Mouse (Mus musculus) frontal cortex, adult 2 months (tissue): ENCODE results near the gene Ankrd54. TPM values are rescaled to one million over a fixed set of nuclear protein-coding genes. Genes with fewer than 3 reads are reported as not detected.
A peak's percentile ranks its signal among the peaks of the same experiment; 100 is the strongest.
"Not testable (repeated sequence)": the region's sequence is repeated elsewhere in the genome, so short reads cannot be mapped to it uniquely, and the experiment has no call there.

ENCODE experiments used
- DNase-seq, 2 experiments: peaks; one replicate each; pipeline ENCODE4 v3.0.0; 2022; ENCODE audit warnings: low spot score in 1 of 2; ENCODE audit errors: extremely low spot score in 1 of 2
- polyA plus RNA-seq: library from polyadenylated mRNA; depleted of rRNA; stranded (reverse); fragments of >200 nt; gene quantifications from 2 replicates; pipeline ENCODE4 v1.2.3, GENCODE M21; 2012

Ankrd54 gene
- polyA plus RNA-seq, 1 experiment, result 31.0 TPM

DNA sequence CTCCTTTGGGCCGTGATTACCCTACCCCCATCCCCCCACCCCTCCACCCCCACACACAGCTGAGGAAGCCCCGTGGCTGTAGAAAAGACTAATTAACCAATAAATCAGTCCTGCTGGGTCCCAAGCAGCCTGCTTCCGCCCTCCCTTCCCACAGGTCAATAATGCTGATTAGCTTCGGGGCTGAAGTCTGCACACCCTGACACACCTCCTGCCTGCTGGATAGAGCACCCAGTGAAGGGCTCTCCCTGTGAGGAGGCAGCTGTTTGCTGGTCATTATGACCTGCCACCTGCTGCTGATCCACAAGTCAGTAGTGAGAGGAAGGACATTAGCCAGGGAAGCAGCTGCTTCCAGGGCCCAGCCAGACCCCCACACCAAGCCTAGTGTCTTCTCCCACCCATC, 17.9 kb downstream of the Ankrd54 start:
- DNase-seq, result no peak

- peak in 1 of 2 experiments; percentile 65 for DNase-seq
These were observed 19.8 kb downstream of the Ankrd54 start for GRCm38 (mm10) chr15:79042721-79043491.

GRCm38 (mm10) chr15:79041585-79041984, 21.1 kb downstream of the Ankrd54 start, which contains the start of gene Galr3:
Gene Galr3, plus strand, starts transcription at chr15:79041885.
- DNase-seq, result no peak

- no peak for DNase-seq
These were observed 21.9 kb downstream of the Ankrd54 start for GRCm38 (mm10) chr15:79040501-79041416.

DNA sequence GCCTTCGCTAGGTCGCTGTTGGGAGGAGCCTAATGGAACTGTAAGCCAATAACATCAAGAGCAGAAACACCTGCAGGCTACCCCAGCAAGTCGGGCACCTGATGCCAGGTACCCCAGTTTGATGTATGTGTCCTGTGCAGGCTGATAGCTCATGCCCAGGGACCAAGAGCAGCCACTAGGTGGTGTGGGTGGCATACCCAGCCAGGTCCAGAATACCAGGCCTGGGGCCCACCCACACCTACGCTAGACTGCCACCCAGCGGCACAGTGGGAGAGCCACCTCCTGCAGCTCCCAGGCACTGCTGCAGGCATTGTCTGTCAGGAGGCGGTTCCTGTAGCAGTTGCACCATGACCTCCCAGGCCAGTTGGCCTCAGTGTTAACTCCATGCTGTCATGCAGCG, 23.8 kb downstream of the Ankrd54 start:
- peak in 1 of 2 experiments; percentile 68 for DNase-seq

GRCm38 (mm10) chr15:79038331-79038730, 24.4 kb downstream of the Ankrd54 start:
- DNase-seq, result no peak

DNA sequence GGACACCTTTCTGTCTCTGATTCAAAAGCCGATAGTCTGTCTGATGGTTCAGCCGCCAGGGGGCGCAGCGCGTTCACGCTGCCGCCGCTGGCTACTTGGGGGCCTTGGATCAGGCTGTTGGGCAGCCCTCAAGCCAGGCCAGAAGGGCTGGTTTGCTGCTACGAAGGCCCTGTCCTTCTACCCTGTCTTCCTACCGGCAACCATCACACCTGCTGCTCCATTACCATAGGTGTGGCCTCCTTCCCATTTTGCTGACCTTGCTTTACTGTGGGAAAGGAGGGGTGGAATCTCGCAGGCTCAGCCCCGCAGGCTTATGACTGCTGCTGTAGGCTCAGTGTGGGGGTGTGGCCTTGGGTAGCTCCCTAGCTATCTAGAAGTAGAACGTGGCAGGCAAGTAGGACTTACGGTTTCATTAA, 24.8 kb downstream of the Ankrd54 start:
- DNase-seq, result peak in 1 of 2 experiments; percentile 83

GRCm38 (mm10) chr15:79031908-79032307, 30.8 kb downstream of the Ankrd54 start:
- DNase-seq, result not testable (repeated sequence)

DNA sequence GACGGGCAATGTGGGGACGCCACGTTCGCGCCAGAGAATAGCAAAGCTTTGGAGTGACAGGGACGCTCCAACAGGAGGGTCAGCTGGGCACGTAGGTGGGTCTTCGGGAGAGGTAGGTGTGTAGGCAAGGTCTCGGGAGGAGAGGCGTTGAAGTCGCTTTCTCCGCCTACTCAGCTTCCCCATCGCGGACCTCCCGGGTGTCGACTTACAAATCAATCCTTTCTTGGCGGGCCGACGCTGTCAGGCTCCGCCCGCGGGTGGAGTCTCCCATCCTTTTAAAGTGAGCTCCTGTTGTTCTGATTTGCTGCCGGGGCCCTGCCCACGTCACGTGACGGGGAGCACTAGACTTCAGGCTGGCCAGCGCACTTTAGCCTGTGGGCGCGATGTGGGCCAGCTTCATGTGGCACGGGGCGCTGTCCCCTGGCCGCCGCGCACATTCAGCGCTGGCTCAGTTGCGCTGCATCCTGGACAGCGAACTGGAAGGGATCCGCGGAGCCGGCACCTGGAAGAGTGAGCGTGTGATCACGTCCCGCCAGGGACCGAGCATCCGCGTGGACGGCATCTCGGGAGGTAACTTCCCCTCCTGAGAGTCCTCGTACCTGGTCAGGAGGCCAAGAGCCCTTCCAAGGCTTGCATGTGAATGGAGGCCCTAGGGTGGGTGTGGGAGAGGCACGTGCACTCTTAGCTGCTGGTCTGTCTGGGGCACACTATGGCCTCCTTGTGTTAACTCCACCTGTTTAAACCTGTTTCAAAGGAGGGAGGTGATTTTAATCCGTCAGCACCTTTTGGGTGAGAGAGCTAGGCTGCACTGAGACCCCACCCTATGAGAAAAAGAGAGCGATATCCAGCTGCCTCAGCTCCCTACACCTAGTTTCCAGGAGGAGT, 31.9 kb downstream of the Ankrd54 start:
- peak; percentile 72 to 89 for DNase-seq

GRCm38 (mm10) chr15:79029519-79030241, 33.0 kb downstream of the Ankrd54 start:
- no peak for DNase-seq

- no peak for DNase-seq
These were observed 33.7 kb downstream of the Ankrd54 start for GRCm38 (mm10) chr15:79028823-79029484.

DNA sequence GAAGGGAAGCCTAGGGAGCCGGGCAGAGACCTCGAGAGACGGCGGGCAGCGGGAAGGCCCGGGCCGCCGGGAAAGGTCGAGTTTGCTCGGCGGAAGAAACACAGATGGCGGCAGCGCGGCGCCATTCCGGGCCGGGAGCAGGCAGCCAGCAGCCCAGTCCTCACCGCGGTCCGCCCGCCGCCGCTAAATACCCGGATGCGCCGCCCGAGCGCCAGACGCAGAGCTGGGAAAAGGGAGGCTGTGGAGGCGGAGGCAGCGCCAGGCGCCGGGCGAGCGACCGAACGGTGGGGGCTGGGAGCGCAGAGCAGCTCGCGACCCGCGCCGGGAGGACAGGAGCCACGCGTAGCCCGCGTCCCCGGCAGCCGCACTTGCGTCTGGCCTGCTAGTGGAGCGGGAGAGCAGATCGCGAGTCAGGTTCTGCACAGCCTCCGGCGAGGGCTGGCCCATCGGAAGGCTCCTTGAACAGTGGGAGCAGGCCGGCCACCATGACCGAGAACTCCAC, 34.4 kb downstream of the Ankrd54 start, which contains the start of gene H1f0:
Gene H1f0 (plus strand): TSS at position 214 of the 502 bp plus-strand sequence.
- DNase-seq, result peak; percentile 79 to 95

DNA sequence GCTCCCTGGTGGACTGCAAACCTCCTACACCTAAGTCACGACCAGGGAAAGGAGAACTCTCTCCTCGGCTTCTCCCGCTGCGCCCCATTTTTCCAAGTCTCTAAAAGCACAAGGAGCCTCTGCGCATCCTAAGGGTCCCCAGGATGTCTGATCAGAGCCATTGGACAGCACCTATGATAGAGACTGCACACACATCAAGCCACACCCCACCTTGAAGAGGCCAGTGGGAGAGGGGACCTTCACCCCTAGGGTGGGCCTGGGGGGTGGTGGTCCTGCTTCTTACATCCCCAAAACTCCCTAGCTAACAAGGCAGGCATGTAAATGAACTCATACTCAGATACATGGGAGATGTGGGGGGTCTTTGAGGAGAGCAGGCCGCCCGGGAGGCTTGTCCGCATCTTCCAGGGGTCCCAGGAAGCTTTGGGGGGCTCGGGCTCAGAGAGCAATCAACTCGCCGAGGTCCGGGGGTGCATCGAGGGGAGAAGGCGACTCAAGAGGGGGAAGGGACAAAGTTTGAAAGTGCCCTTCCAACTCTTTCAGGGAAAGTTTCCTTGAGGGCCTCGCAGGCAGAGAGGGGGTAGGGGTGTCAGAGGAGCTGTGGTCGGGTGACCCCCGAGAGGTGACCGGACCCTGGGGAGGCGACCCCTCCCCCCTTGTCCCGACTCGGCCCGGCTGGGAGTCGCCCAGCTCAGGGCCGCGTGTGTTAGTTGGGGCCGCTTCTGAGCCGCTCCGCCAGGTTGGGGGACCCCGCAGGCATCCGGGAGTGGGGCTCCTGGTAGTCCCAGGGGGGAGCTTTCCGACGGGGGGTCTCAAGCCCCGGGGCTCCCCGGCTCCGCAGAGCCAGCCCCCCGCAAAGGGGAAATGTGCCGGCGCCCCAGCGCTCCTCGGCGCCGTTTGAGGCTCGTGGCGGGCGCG, 35.1 kb downstream of the Ankrd54 start:
- DNase-seq, result no peak

DNA sequence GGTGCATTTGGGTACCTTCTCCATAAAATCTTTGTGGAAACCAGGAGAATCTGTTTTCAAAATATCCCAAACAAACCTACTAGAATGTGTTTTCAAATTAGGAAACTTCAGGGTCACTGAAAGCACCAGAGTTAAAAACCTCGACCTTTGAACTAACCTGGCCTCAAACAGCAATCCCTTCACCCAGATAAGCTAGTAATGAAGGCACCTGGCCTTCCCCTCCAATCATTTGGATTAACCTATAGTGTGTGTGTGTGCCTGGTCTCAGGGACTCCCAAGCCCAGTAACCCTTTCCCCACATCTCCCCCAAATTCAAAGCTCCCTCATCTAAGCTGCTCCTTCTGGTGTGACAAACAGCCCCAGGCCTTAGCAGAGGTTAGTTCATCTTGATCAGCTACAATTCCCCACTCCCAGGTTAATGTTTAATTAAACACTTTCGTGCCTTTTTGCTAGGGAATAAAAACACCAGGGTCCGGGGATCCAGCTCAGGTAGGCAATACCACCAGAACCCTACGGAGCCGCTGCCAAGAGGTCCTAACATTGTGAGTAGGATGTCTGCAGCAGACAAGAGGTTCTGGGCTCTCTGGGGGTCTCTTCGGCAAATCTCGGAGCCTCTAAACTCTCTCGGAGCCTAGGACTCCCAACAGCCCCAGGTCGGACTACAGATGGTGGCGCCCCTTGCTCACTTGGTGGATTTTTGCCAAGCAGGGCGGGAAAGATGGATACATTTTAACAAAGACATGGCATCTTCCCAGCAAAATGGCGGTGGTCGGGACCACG, 36.0 kb downstream of the Ankrd54 start:
- no peak for DNase-seq

DNA sequence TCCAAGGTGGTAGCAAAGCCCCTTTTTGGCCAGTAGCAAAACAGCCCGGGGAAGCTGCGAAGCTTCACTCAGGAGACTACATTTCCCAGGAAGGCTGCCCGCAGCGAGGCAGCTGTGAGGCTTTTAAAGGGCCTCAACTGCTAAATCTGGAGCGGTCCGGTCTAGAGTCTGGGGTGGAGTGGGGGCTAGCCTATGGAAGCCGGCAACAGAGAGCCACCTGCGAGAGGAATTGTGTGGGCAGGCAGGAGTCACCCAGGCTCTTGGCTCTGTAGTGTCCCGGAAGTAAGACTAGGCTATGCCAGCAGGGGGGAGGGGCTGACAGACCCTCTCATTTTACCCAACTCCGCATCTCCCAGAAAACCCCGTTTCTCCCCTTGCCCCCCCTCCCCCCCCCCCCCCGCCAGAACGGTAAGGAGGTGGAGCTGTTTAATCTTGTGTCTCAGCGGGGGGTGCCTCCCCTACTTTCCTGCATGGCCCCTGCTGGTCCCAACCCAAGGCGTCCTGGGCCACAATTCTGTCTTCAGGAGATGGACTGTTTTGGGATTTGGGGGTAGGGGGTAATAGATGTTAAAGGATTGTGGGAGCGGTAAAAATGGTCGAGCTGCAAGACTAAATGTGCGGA, 36.9 kb downstream of the Ankrd54 start:
- DNase-seq, result no peak

- DNase-seq, result no peak
These were observed 39.3 kb downstream of the Ankrd54 start for GRCm38 (mm10) chr15:79023366-79023765.
